Mouse (Mus musculus) v-Abl transformed pro-B cells (cell line): ENCODE results near the gene Frmd4b.

Source experiments
- in situ Hi-C, 2 experiments: fragments of 400-800 bp; cut with MboI; formaldehyde crosslinking; loops; one replicate each; pipeline ENCODE4 v1.15.1; 2025; ENCODE audit not compliant: unreplicated experiment in 2 of 2

Gene Frmd4b

DNA sequence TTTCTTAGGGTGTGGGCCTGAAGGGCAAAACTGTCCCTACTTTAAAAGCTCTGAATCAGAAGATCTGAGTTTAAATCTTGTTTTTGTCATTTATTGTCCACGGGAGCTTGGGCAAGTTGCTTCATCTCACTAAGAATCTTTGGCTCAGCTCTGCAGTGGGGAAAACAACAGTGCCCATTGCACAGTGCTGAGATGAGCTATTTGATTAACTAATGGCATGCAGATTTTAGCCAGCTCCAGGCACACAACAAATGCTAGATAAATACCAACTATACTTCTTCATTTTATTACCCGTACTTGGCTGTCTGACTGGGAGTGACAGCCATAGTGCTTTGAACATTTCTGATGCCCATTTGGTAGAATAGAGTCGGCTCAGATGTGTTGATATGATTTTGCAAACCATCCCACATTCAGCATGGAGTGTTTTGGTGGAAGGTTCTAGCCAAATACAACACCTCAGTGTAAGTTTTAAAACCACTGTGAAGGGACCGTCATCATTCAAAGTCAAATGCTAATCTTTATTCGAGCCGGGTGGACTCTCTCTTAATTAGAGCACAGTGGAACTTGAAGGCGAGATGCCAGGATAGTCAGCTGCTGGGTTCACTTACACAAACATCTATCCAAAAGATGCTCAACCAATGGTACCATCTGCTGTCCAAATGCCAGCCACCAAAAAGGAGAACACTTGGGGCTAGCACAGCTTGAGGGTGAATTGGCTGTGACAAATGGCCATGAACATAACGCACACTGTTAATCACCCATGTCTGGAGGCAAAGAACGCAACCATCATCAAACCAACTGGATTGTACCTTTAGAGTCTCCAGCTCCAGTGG lies 313.8 kb downstream of the Frmd4b start:
- in situ Hi-C loops: no loop called here

DNA sequence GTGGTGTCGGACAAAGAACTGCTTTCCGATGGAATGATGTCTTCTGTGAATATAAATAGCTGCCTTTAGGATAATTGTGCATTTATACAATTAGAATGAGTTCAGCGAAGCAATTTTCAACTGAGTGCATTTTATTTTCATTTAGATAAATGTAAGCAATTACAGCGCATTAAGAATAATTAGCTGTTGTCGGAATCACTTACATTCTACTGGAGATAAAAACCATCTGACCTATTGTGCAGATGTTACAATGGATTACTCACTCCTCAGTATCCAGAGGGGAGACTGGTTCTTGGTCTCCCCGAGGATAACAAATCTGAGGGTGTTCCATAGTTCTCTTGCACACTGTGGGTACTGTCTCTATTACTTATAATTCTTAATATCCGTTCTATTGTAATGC lies 315.0 kb downstream of the Frmd4b start:
- in situ Hi-C loops: no loop called here

DNA sequence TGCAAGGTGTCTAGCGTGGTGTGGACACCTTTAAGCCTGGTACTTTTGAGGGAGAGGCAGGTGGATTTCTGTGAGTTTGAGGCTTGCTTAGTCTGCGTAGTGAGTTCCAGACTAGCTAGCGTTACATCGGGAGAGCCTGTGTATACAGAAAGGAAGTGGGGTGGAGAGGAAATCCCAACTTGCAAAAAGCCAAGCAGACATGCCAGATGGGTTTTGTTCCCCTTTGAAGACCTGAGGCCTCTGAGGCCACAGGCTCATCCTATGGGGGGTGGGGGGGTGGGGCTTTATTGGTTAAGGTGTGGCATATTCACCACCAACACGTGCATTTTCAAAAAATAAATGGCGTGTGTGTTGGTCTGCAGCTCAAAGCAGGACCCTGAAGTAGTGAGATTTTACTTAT lies 316.7 kb downstream of the Frmd4b start:
- in situ Hi-C loops: no loop called here

DNA sequence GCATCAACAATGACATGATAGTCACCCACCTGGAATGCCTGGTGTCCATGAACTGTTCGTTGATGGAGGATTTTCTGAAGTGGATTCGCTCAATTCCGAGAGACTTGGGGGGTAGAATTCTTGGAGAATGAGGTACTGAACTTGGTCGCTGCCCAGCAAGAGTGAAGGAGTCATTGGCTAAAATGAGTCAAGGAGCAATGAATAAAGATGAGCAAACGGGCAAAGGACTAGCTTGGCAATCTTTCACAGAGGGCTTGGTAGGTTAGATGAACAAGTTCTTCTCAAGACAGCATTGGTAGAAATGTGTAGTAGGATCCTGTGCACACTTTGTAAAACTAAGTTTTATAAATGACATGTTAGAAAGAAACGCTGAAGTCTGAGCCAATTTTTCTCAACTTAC lies 317.2 kb downstream of the Frmd4b start:
- in situ Hi-C loops: no loop called here

DNA sequence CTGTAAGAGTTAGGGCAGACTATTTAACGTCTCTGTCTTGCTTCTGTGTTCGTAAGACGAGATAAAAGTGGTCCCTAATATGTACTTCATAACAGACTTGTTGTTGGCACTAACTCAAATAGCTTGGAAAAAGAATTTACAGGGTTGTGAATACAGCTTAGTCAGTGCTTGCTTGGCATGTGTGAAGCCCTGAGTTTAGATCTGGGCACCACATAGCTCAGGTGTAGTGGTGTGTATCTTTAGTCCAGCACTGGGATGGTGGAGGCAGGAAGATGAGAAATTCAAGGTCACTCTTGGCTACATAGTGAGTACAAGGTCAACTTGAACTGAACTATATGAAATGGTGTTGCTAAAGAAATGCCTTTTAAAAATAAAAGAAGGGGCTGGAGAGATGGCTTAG lies 320.2 kb downstream of the Frmd4b start:
- in situ Hi-C loops: no loop called here

DNA sequence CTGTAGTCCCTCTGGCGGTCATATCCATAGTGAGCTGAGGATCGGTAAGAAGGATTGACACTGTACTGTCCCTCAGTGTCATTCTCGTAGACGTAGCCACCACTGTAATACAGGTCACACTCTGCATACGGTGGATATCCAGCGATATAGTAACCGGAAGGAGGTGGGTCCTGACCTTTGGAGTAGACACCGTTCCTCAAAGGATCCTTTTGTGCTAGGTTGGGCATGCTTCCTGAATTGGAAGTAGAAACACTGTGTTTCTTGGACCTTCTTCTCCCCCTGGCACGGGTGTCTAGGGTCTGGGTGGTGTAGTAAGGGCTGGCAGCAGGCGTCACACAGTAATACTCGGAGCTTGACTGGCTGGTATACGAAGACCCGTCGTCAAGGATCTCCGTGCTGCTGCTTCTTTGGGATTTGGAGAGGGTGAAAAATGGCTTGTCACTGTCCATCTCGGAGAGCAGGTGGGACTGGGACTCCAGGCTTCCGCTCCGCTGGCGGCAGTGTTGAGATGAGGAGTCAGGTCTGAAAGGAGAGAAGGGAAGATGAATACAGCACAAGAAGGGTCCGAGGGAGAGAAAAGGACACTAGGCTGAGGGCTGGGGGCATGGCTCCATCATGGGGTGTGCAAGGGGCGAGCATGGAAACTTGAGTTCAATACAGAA lies 321.3 kb downstream of the Frmd4b start:
- in situ Hi-C loops: no loop called here

DNA sequence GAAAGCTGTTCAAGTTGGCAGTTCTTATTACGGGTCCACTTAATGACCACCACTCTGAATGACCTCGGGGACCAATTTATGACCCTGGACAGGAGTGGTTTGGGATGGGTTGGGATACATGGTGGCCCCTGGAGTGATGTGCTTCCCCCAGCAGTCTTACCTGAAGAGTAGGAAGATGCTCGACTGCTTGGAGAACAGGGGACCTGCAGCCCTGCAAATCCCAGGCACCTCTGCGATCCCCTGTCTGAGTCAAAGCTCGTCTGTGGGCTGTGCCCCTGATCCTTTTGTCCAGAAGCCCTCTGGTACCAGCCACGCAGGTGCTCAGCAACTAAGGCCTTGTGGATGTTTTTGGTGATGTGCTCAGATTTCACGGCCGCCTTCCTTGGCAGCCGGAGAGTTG lies 321.9 kb downstream of the Frmd4b start:
- in situ Hi-C loops: no loop called here

DNA sequence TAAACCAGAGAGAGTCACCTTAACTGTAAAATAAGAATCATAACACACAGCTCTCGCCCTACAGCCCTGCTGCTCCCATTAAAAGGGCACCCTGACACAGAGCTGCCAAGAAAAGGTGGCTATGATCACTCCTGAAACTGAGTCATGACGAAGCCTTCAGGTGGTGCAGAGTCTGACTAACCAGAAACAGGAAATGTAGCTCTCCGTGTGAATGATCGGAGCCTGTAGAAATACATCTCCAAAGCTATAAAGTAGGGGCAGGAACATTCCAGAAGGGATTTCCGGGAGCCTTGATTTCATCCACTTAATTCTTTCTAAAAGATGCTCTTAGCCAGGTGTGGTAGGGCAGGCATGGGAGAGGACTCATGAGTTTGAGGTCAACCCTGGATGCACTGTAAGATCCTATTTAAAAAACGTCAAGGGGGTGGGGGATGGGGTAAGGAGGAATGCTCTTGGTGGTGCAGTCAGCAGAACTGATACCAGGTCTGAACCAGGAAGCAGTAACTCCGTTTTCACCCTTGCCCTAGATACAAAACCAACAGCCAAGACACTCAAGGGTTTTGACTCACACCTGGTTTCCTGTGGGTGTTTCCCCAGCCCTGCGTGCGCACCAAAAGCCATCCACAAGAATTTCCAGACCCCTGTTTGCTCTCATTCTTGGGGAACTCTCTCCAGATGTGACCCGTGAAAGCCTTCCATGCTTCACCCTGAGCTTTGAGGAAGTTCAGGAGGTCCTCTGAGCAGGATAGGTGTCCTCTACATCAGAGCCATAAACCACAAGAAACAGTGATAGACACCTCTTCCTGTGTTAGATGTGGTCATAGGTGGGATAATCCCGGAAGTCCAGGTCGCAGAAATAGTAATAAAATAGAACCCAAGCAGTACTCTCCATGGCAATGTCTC lies 323.4 kb downstream of the Frmd4b start:
- in situ Hi-C loops: no loop called here

DNA sequence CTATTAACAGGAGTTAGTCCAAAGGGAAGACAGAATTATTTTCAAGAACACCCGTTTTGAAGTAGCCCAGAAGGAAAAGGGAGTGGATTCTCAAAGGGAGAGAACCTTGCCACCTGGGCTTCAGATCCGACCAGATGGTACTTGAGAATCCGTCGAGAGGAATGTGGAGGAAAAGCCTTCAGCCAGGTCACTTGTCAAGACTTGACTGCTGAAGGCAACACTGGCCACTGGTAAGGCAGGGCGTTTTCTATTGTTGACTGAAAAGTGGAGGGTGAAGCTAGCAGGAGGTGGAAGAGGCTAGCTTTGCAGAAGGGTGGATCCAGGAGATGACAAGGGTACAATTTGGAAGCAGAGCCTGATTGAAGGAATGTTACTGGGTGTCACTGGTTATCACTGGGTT lies 324.4 kb downstream of the Frmd4b start:
- in situ Hi-C loops: no loop called here

DNA sequence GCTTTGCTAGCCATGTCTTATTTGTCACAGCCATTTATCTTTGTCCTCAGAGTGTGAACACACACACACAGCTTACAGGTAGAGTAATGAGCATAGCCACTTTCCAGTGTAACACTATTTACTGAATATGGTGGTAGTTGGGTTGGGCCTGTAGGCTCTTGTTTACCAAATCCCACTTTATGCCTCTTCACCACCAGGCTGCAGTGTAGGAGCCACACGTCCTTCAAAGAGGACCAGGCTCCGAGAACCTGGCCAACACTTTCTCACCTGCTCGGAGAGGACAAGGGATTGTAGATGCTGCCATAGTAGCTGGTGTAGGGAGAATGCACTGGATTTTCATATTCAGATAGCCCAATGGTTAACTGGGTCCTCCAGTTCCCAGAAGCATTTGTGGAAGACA lies 325.2 kb downstream of the Frmd4b start:
- in situ Hi-C loops: no loop called here

DNA sequence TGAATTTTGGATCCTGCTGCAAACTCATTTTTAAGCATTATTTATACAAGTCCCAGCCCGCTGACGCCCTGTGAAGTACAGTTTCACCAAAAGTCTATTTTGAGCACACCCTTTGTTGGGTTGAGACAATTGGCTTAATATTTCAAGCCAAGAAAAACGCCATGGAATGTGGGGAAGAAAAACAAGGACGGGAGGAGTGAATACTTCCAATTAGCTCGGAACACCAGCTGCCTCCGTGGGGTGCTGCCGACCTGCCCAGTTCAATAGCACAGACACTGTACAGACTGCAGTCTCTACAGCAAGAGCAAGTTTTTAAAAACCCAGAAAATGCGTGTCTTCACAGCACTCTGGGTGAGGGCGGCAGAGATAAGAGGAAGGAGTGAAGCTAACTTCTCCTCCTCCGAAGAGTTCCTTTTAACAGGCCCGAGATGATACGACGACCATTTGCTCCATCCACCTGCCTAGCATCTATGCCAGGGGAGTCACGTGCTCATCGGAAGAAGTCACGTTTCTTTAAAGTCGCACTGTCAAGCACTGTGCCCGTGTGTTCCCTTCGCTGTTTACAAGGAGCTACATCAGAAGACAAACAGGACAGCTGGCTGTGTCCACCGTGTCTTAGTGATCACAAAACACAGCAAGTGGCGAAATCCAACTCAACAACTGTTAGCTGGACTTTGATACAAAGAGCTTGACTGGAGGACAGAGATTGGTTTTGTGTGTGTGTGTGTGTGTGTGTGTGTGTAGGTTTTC lies 326.0 kb downstream of the Frmd4b start:
- in situ Hi-C loops: no loop called here

DNA sequence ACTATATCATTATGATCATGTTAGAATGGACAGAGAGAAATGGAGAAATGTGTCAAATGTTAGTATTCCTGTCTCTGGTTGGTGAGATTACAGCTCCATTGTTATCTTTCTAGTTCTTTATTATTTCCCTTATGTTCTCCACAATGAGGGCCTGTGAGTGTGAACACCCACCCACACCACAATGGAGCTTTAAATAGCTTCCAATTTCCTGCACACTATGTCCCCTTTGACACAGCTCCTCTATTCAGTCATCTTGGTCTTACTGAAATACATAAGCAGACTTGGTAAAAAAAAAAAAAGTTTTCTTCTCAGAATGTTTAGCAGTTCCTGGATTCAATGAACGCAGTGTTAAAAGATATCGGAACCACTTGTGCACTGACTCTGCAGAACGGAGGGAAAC lies 326.7 kb downstream of the Frmd4b start:
- in situ Hi-C loops: no loop called here

DNA sequence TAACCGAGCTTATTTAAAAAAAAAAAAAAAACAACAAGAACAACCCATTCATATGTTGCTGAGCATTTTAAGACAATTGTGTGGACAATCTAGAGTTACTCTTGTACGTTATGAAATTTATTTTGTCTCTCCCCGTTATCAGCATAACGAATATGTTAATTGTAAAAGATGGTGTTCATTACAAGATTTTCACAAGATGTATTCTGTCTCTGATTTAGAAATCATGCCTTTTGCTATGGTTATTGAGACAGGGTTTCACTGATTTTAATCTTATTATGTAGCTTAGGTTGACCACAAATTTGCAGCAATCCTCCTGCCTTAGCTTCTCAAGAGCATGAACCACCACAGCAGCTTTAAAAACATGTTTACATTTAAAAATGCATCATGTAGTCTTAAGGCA lies 327.5 kb downstream of the Frmd4b start:
- in situ Hi-C loops: no loop called here

DNA sequence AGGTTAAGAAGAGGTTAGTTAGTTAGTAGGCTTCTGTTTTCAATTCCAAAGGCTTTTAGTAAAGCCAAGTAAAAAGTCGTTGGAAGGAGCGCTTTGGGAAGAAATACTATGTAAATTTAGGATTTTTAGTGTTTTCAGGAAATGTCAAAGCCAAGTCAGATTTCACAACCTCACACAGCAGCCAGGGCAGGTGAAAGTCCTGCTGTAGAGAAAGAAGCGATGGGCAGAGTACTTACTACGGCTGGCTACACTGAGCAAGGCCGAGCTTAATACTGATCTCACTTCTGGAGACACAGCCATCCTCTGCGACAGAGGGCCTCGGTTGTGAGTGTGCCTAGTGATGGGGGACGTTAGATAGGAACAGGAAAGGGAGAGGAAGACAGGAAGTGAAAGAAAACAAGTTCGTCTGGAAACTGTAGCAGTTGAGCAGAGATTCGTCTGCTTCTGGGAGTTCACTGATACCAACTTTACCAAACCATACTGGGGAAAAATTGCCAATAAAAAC lies 328.0 kb downstream of the Frmd4b start:
- in situ Hi-C loops: no loop called here

DNA sequence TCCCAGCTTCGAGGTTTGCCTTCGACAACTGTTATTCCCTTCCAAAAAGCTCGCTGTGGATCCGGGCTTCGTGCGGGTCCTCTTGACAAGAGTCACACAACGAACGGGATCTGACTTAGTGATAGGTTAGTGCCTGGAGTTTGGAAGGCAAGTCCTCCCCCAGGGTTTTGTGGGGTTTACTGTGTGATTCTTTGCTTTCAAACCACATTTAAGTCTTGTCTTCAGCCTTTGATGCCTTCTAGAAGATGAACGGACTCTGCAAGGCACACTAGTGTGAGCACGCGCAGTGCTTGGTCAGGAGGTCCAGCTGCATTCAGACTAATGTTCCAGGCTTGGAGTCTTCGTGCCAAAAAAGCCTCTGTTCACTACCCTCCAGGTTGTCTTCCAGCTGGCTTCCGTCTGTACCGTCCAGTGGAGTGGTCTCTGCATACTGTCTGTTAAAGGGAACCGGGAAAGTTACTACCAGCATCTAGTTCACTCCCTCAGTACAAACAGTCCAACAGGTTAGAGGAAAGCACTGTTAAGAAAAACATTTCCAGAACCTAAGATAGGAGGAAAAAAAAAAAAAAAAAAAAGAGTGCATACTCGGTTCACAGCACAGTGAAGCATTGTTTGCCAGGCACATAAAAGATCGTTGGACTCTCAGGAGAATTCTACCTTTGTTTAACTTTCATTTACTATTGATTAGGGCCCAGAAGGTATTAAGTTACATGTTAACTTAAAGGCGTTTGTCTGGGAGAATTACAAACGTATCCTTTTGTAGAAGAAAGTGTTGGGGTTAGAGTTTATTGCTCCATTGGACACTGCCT lies 329.1 kb downstream of the Frmd4b start:
- in situ Hi-C loops: no loop called here

DNA sequence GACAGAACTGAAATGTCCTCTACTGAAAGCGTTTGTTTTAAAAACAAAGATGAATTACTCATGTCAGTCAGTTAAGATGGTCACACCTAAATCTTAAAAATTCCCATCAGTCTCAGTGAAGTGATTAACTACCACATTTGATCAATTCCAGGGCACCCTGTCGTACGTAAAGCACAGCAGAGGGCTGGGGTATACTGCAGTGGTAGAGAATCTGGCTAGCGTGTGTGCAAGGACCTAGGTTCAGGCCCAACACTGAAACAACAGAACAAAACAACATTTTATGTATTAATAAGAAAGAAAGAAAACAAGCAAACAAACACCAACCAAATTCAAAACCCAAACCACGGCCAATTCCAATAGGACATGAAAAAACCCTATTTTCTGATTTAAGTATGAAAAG lies 331.0 kb downstream of the Frmd4b start:
- in situ Hi-C loops: no loop called here

DNA sequence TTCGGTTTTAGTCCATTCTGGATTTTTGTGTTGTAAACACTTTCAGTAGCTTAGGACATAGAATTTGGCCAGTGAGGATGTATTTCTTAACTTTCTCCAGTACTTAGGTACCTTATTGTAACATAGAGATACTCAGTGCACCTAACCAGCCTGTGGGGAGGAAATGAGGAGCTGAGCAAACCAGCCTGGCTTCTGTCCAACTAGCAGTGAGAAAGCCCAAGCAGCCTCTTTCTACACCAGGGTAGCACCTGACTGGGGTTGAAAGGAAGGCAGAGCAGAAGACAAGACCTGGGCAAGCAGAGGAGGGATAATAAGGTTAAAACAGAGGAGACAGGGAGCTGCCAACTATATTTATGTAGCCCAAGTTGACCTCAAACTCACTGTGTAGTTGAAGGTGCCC lies 333.7 kb downstream of the Frmd4b start:
- in situ Hi-C loops: no loop called here

DNA sequence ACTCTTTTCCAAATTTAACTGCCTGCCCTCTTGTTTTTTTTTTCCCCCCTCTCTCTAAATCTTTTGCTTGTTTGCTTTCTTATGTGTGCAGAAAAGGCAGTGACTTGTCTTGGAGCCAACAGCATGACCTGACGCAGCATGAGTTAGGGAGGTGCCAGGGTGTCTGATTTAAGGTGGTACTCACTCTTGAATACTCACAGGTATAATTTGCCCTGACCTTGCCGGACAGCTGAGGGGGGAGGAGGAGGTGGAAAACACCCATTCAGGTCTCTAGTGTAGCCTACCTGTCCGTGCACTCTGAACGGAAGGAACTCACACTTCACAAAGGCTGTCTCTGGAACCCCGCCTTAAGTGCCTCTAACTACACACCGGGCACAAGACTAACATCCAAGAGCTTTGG lies 338.5 kb downstream of the Frmd4b start:
- in situ Hi-C loops: loop anchor here in 1 of 2 experiments (5.0 kb wide), 1 partner anchor 243 kb away; no protein-coding TSS in a partner anchor

DNA sequence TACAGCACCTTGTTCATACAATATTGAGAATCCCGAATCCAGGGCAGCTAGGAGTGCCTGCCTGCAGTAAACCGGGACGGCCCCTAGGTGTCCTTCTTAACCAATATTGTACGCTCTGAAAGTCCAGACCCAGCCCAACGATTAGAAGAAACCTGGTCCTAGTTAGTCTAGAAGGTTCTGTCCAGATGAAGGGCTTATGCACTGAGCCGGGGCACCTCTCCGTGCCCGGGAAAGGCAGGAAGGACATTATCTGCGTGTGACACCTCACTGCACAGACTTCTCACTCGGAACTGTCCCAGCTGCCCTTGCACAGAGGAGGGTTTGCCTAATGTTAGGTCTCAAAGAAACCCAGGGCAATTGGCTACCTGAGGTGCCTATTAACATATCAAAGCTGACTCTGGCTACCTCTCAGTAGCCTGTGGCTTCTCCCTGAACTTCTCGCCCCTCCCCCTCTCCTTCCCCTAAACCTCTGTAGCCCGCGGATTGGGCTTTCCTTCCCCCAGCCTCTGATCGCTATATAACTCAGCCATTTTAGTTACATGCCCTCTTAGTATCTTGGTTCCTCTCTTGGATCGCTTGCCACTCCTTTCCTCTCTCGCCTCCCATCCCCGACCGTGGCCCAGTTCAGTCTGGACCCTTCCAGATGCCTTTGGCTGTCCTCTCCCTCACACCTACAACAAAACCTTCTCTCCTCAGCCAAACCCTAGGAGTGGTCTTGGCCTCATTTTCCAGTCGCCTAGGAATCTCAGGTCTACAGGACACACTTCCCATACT lies 339.1 kb downstream of the Frmd4b start:
- in situ Hi-C loops: loop anchor here in 1 of 2 experiments (5.0 kb wide), 1 partner anchor 244 kb away; no protein-coding TSS in a partner anchor
